27 mouse cellular contexts compared by ENCODE assay signal in the genomic region with DNA sequence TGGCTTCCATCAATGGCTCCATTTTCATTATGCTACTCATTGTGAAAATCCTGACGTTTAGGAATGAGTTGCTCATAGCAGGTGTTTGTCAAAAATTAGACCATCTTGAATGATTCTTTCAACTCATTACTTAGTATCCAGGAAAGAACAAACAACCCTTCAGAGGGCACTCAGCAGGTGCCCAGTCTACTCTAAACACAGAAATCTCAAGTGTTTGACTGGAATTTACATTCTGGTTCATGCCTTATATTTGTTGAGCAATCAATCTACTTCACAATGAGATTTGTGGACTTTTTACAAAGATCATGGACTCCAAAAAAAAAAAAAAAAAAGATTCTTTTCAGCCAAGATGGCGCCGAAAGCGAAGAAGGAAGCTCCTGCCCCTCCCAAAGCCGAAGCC.
"Had no signal": no experiment of that assay in that cellular context is flagged by ENCODE, and none has a peak within 500 bp of the region (broad histone marks: within the 10 kb centered on the region; RNA-seq: fewer than 3 reads in every experiment).

No protein-coding gene starts in this region.

- H3K4me1 ChIP-seq: embryonic facial prominence, embryonic 10.5 days; embryonic facial prominence, embryonic 12.5 days; embryonic facial prominence, embryonic 15.5 days; forebrain, embryonic 10.5 days; forebrain, embryonic 12.5 days; forebrain, embryonic 13.5 days; forebrain, embryonic 15.5 days had no signal

- H3K27me3 ChIP-seq: embryonic facial prominence, embryonic 12.5 days; embryonic facial prominence, embryonic 13.5 days; embryonic facial prominence, embryonic 15.5 days; forebrain, embryonic 12.5 days; forebrain, embryonic 13.5 days; forebrain, embryonic 15.5 days had no signal

- H3K36me3 ChIP-seq: embryonic facial prominence, embryonic 10.5 days; embryonic facial prominence, embryonic 12.5 days; embryonic facial prominence, embryonic 13.5 days; embryonic facial prominence, embryonic 15.5 days; forebrain, embryonic 10.5 days; forebrain, embryonic 12.5 days; forebrain, embryonic 15.5 days had no signal

- ATAC-seq: forebrain, embryonic 13.5 days; forebrain, embryonic 14.5 days; forebrain, embryonic 15.5 days; forebrain, embryonic 16.5 days; forebrain, postnatal 0 days had no signal

- H3K9me3 ChIP-seq: embryonic facial prominence, embryonic 10.5 days; embryonic facial prominence, embryonic 12.5 days; embryonic facial prominence, embryonic 13.5 days; embryonic facial prominence, embryonic 15.5 days; forebrain, embryonic 10.5 days; forebrain, embryonic 12.5 days; forebrain, embryonic 13.5 days; forebrain, embryonic 15.5 days had no signal

- H3K9ac ChIP-seq: embryonic facial prominence, embryonic 12.5 days; embryonic facial prominence, embryonic 13.5 days; embryonic facial prominence, embryonic 15.5 days; forebrain, embryonic 12.5 days; forebrain, embryonic 13.5 days; forebrain, embryonic 15.5 days; forebrain, postnatal 0 days had no signal

- H3K4me3 ChIP-seq: embryonic facial prominence, embryonic 10.5 days; embryonic facial prominence, embryonic 12.5 days; embryonic facial prominence, embryonic 13.5 days; embryonic facial prominence, embryonic 15.5 days; erythroblast, embryonic 14.5 days; forebrain, embryonic 10.5 days; forebrain, embryonic 12.5 days; forebrain, embryonic 13.5 days; forebrain, embryonic 15.5 days; gastrocnemius, adult 2 months; heart, adult 2 months had no signal

- H3K4me2 ChIP-seq: embryonic facial prominence, embryonic 12.5 days; embryonic facial prominence, embryonic 13.5 days; embryonic facial prominence, embryonic 15.5 days; forebrain, embryonic 12.5 days; forebrain, embryonic 13.5 days; forebrain, embryonic 15.5 days had no signal

- DNase-seq: cerebellum, adult 9-10 months; cerebellum, adult 9-11 months; cerebellum, postnatal 10 days; cerebellum, postnatal 14 days; cerebellum, postnatal 25 days; cerebellum, postnatal 36 days; embryo, embryonic 11 days; forebrain, postnatal 0 days; gastrocnemius, adult 2 months; gastrocnemius, postnatal 10 days; gastrocnemius, postnatal 14 days; gastrocnemius, postnatal 25 days; gastrocnemius, postnatal 36 days; heart, adult 11 months; heart, adult 18-20 months; heart, adult 2 months had no signal

- H3K27ac ChIP-seq: embryonic facial prominence, embryonic 10.5 days; embryonic facial prominence, embryonic 12.5 days; embryonic facial prominence, embryonic 13.5 days; embryonic facial prominence, embryonic 15.5 days; forebrain, embryonic 10.5 days; forebrain, embryonic 12.5 days; forebrain, embryonic 13.5 days; forebrain, embryonic 15.5 days; gastrocnemius, adult 2 months; heart, adult 2 months had no signal
